Mouse (Mus musculus): Measurements from ENCODE around the gene Mphosph9. TPM values are rescaled to one million over a fixed set of nuclear protein-coding genes. Genes with fewer than 3 reads are reported as not detected.
A peak's percentile ranks its signal among the peaks of the same experiment; 100 is the strongest.

The Mphosph9 gene
- total and polyA plus RNA-seq, 3 experiments: 10.4 to 60.8 (median 10.9) TPM

DNA sequence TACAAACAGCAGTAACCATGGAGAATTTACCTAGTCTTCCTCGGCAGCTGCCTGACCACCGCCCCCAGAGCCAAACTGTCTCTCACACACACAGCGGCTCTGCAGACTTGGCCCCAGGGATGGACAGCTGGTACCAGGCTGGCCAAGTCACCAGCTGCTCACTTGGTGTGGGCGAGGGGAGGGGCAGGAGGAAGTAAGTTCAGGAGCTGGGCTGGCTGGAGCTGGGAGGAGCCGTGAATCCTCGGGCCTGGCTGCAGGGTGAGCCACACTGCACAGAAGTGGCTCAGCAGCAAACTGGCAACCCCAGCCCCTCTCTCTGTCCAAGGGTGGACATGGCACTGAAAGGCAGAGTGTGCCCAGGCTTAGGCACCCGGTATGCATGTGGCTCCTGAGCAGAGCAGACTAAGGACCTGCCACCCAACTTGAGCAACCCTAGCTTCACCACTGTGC is 23.4 kb upstream of the Mphosph9 start:
- peak; percentile 44 for DNase-seq (ENCODE audit: low read depth, low spot score)
- Histone ChIP-seq H3K4me3 (ENCODE audit: control insufficient read depth in 1 of 2, insufficient read depth in 1 of 2, low read depth in 2 of 2, low read length in 2 of 2) (no peak overlapping the region), H3K9ac (ENCODE audit: control insufficient read depth, low read depth, low read length, poor library complexity, severe bottlenecking) (no peak overlapping the region)

DNA sequence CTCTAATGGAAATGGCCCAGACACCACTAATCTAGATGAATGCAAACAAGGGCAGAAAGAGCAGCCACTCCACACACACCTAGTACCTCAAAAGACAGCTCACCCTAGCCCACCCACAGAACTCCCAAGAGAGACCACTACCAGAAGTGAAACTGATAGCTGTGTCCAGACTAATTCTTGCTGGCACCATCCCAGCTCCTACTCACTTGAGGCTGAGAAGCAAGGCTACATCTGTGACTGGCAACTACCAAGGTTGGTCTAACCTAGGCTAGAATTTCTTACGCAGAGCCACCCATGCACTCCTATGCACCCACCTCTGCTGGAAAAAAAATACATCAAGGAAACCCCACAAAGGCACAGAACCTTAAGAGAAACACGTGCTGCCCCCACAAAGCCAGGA is 22.6 kb upstream of the Mphosph9 start:
- no peak overlapping the region for H3K4me3 ChIP-seq (ENCODE audit: control insufficient read depth in 1 of 2, insufficient read depth in 1 of 2, low read depth in 2 of 2, low read length in 2 of 2)
- H3K4me1 ChIP-seq (ENCODE audit: control insufficient read depth in 1 of 2, insufficient read depth in 2 of 2, low read length in 2 of 2): peaks cover 0 to 11% of the 10 kb centered on the region in 2 experiments; a peak in 3 of 4 replicates
- no peak overlapping the region for H3K9ac ChIP-seq (ENCODE audit: control insufficient read depth, low read depth, low read length, poor library complexity, severe bottlenecking)
- H3K27ac ChIP-seq (ENCODE audit: control insufficient read depth, low read depth, low read length): no peak overlapping the region
- TF ChIP-seq NELFE (IDR thresholded peaks at IDR 0.05; ENCODE audit: low read depth, low read length) (no peak), ELF1 (IDR thresholded peaks at IDR 0.05; ENCODE audit: low read depth, low read length) (no peak), CHD2 (IDR thresholded peaks at IDR 0.05; ENCODE audit: low read length) (no peak), KAT2A (conservative IDR thresholded peaks at IDR 0.05; ENCODE audit: low read depth, low read length) (no peak), RCOR1 (IDR thresholded peaks at IDR 0.05; ENCODE audit: low read depth, low read length) (no peak), ETS1 (IDR thresholded peaks at IDR 0.05; ENCODE audit: low read depth, low read length) (no peak), UBTF (IDR thresholded peaks at IDR 0.05; ENCODE audit: borderline replicate concordance, insufficient read depth, low read depth, low read length) (no peak), TBP (IDR thresholded peaks at IDR 0.05; ENCODE audit: low read depth, low read length) (no peak), CTCF (IDR thresholded peaks at IDR 0.05 in 2 of 3, conservative IDR thresholded peaks at IDR 0.05 in 1 of 3; ENCODE audit: control insufficient read depth in 1 of 3, insufficient read depth in 1 of 3, low read depth in 2 of 3, low read length in 3 of 3, poor library complexity in 1 of 3, severe bottlenecking in 1 of 3) (no peak), POLR2AphosphoS5 (IDR thresholded peaks at IDR 0.05; ENCODE audit: borderline replicate concordance, low read depth, low read length) (no peak), USF1 (IDR thresholded peaks at IDR 0.05; ENCODE audit: low read depth, low read length) (no peak), EP300 (IDR thresholded peaks at IDR 0.05; ENCODE audit: low read depth in 1 of 2, low read length in 2 of 2) (no peak), MXI1 (IDR thresholded peaks at IDR 0.05; ENCODE audit: low read depth, low read length) (no peak), JUND (IDR thresholded peaks at IDR 0.05; ENCODE audit: low read depth, low read length) (no peak), GATA1 (IDR thresholded peaks at IDR 0.05; ENCODE audit: low read depth, low read length) (no peak), ZC3H11A (IDR thresholded peaks at IDR 0.05; ENCODE audit: low read depth, low read length) (no peak)
- H3K36me3 ChIP-seq (ENCODE audit: control insufficient read depth in 1 of 2, insufficient read depth in 2 of 2, low read length in 2 of 2): peaks cover 7 to 10% of the 10 kb centered on the region in 2 experiments
- H3K79me2 ChIP-seq (ENCODE audit: control insufficient read depth, insufficient read depth, low read length, poor library complexity): peaks cover 45% of the 10 kb centered on the region
- no peak for DNase-seq (ENCODE audit: low read depth, low spot score)
- H3K27me3 ChIP-seq (ENCODE audit: control insufficient read depth in 1 of 2, insufficient read depth in 2 of 2, low read length in 2 of 2): no peaks in the 10 kb centered on the region
- no peaks in the 10 kb centered on the region for H3K9me3 ChIP-seq (replicated peaks; ENCODE audit: insufficient read depth, low read length)

More for the DNA sequence above, 23.4 kb upstream of the Mphosph9 start:
- Histone ChIP-seq H3K4me1 (ENCODE audit: control insufficient read depth in 1 of 2, insufficient read depth in 2 of 2, low read length in 2 of 2) (peaks cover 2 to 11% of the 10 kb centered on the region in 2 experiments), H3K36me3 (ENCODE audit: control insufficient read depth in 1 of 2, insufficient read depth in 2 of 2, low read length in 2 of 2) (peaks cover 7 to 10% of the 10 kb centered on the region in 2 experiments), H3K79me2 (ENCODE audit: control insufficient read depth, insufficient read depth, low read length, poor library complexity) (peaks cover 45% of the 10 kb centered on the region), H3K27ac (ENCODE audit: control insufficient read depth, low read depth, low read length) (no peak overlapping the region), H3K9me3 (replicated peaks; ENCODE audit: insufficient read depth, low read length) (no peaks in the 10 kb centered on the region), H3K27me3 (ENCODE audit: control insufficient read depth in 1 of 2, insufficient read depth in 2 of 2, low read length in 2 of 2) (no peaks in the 10 kb centered on the region)
- TF ChIP-seq MAX (IDR thresholded peaks at IDR 0.05; ENCODE audit: low read length) (no peak), POLR2A (IDR thresholded peaks at IDR 0.05; ENCODE audit: control insufficient read depth in 1 of 2, insufficient read depth in 1 of 2, low read depth in 1 of 2, low read length in 2 of 2, poor library complexity in 1 of 2) (no peak; a peak in 1 of 4 replicates), MAFK (IDR thresholded peaks at IDR 0.05; ENCODE audit: borderline replicate concordance, low read depth, low read length) (no peak), GABPA (IDR thresholded peaks at IDR 0.05; ENCODE audit: low read depth, low read length) (no peak), UBTF (IDR thresholded peaks at IDR 0.05; ENCODE audit: borderline replicate concordance, insufficient read depth, low read depth, low read length) (no peak), ZNF384 (IDR thresholded peaks at IDR 0.05; ENCODE audit: low read depth, low read length) (no peak), NELFE (IDR thresholded peaks at IDR 0.05; ENCODE audit: low read depth, low read length) (no peak), MYB (IDR thresholded peaks at IDR 0.05; ENCODE audit: low read depth, low read length) (no peak), GATA1 (IDR thresholded peaks at IDR 0.05; ENCODE audit: low read depth, low read length) (no peak), MEF2A (IDR thresholded peaks at IDR 0.05; ENCODE audit: extremely low read depth, insufficient replicate concordance, low read depth, low read length, poor library complexity, severe bottlenecking) (no peak), RCOR1 (IDR thresholded peaks at IDR 0.05; ENCODE audit: low read depth, low read length) (no peak)

Data from MEL (cell line).